Mouse (Mus musculus) left cerebral cortex, postnatal 14 days (tissue): ENCODE measurements around the gene Cx3cl1. TPM values are rescaled to one million over a fixed set of nuclear protein-coding genes. Genes with fewer than 3 reads are reported as not detected.

Experiments
- DNase-seq, 2 experiments: peaks; one replicate each; pipeline ENCODE4 v3.0.0; 2021 to 2022; ENCODE audit warnings: low spot score in 2 of 2, mixed read lengths in 1 of 2
- intact Hi-C: fragments of 180-260 bp; cut with DNase I; formaldehyde crosslinking; loops from one replicate; pipeline ENCODE4 v1.15.1; 2025
- long read RNA-seq, 2 experiments: library from polyadenylated mRNA; stranded (forward); transcript quantifications; one replicate each; pipeline ENCODE4 v2.0.0; 2021
- total RNA-seq, 2 experiments: library from RNA; stranded (reverse); gene quantifications; 2 replicates each; pipeline ENCODE4 v1.2.3; 2021

The Cx3cl1 gene
- total RNA-seq = 100 to 1,000 TPM; 664 to 689 TPM
- long read RNA-seq, experiment 1, transcript Cx3cl1-201 (3 exons, 3,315 nt) = major isoform, 480 of 978 reads
- long read RNA-seq, experiment 1, partial matches to known transcripts = 488 of 978 reads
- long read RNA-seq, experiment 1, other reads (novel, unspliced or antisense) = 5 of 978 reads
- long read RNA-seq, experiment 2, transcript Cx3cl1-201 (3 exons, 3,315 nt) = major isoform, 492 of 953 reads
- long read RNA-seq, experiment 2, partial matches to known transcripts = 3 of 953 reads
- long read RNA-seq, experiment 2, other reads (novel, unspliced or antisense) = 453 of 953 reads

GRCm38 (mm10) chr8:94771941-94772670, at the start of gene Cx3cl1:
Cx3cl1 (plus strand) TSS chr8:94772009.
- peak; percentile 91 to 94 for DNase-seq
- intact Hi-C loops = loop anchor here (2.0 to 5.0 kb wide), 2 partner anchors 40 to 67 kb away; partner anchors contain the start of gene Ccl17

DNA sequence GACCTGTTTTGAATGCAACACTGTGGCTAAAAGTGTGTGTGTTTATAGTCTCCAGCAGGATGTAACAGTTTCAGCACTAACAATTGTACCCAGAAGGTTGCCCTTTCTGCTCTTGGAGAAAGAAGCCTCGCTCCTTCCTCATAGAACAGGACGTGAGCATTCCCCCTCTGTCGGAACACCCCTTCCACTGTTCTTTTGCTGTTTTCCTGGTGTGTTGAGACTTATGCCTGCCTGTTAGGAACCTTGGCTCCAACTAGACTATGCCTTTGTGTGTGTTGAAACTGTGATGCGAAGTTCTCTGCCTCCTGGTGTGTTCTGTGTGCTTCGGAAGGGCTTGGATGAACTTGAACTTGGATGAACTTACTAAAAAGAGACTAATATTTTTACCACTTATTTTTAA, 45.8 kb upstream of the Cx3cl1 start:
- intact Hi-C loops = no loop called here
- DNase-seq = no peak

GRCm38 (mm10) chr8:94729301-94729700, 42.5 kb upstream of the Cx3cl1 start:
- no peak for DNase-seq

GRCm38 (mm10) chr8:94733821-94734465, 37.9 kb upstream of the Cx3cl1 start:
- intact Hi-C loops = no loop called here

More at GRCm38 (mm10) chr8:94729301-94729700, 42.5 kb upstream of the Cx3cl1 start:
- intact Hi-C loops = no loop called here

GRCm38 (mm10) chr8:94734735-94735350, 37.0 kb upstream of the Cx3cl1 start:
- intact Hi-C loops = no loop called here
- no peak for DNase-seq

More at GRCm38 (mm10) chr8:94733821-94734465, 37.9 kb upstream of the Cx3cl1 start:
- DNase-seq = peak in 1 of 2 experiments; percentile 28

- intact Hi-C loops = no loop called here
- DNase-seq = peak in 1 of 2 experiments; percentile 39
These were observed 36.2 kb upstream of the Cx3cl1 start for GRCm38 (mm10) chr8:94735426-94736094.

GRCm38 (mm10) chr8:94739829-94740228, 32.0 kb upstream of the Cx3cl1 start:
- no peak for DNase-seq
- intact Hi-C loops = no loop called here

DNA sequence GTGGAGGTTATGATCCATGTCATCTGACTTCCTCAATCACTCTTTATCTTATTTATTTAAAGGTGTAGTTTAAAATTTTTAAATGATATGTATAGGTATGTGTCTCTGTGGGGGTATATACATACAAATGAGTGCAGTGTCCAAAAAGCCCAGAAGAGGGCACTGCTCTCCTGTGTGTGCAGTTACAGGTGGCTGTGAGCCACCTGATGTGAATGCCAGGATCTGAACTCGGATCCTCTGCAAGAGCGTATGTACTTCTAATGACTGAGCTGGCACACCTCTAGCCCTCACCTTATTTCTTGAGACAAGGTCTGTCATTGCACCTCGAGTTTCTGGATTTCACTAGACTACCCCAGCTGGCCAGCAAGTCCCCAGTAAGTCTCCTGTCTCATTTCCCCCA, 31.2 kb upstream of the Cx3cl1 start:
- DNase-seq = no peak
- intact Hi-C loops = no loop called here

DNA sequence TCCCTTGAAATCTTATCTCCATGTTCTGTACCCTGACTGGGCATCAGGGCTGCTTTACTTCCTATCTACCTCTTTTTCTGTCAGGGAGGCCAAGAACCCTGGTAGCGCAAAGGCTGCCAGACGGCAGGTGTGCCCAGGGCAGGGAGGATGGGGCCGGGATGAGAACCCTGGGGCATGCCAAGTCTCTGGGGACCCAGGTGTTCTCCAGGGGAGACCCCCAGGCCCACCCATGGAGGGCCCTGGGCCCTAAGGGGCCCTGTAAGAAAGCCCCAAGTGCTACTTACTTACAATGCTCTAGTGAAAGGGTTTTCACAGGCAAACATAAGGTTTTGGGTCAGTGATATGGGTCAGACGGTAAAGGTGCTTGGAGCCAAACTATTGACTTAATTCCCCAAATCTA, 30.1 kb upstream of the Cx3cl1 start:
- intact Hi-C loops = no loop called here
- DNase-seq = no peak

- intact Hi-C loops = no loop called here
- DNase-seq = no peak
These were observed 27.3 kb upstream of the Cx3cl1 start for GRCm38 (mm10) chr8:94744484-94744883.

- intact Hi-C loops = no loop called here
- DNase-seq = no peak
These were observed 26.8 kb upstream of the Cx3cl1 start for GRCm38 (mm10) chr8:94744972-94745371.

- no peak for DNase-seq
- intact Hi-C loops = no loop called here
These were observed 26.2 kb upstream of the Cx3cl1 start, which contains the start of gene Ccl22 for GRCm38 (mm10) chr8:94745476-94746184. Ccl22 (plus strand) TSS chr8:94745590.

GRCm38 (mm10) chr8:94746832-94747231, 25.0 kb upstream of the Cx3cl1 start:
- DNase-seq = no peak
- intact Hi-C loops = no loop called here

DNA sequence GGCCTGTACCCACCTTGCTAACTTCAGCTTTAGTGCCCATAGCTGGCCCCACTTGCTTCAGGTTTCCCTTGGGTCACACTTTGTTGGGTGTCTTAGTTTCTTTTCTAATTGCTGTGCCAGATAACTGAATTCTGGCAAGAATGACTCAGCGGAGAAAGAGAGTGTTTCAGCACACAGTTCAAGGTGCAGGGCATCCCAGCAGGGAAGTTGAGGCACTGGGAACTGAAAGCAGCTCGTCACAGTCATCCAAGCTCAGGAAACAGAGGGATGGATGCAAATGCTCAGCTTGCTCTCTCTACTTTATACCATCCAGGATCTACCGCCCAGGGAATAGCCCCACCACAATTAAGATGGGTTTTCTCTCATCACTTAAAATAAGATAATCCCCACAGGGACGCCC, 23.4 kb upstream of the Cx3cl1 start:
- no peak for DNase-seq
- intact Hi-C loops = no loop called here

DNA sequence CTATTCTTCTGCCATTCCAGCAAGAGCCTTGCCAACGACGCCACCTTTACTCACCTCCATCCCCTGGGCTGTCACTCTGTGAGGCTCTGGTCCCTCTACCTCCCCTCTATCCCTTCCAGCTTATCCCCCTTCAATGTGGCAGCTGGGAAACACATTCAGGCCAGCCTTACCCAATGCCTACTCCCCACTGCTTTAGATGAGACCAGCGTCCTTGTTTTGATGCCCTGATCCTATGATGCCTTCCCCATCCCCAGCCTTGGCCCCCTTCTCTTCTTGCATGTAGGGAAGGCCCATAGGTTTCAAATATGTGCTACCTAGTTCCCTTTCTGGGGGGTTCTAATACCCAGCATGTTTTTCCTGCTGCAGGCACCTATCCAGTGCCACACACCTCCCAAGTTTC, 21.9 kb upstream of the Cx3cl1 start:
- no peak for DNase-seq
- intact Hi-C loops = no loop called here

DNA sequence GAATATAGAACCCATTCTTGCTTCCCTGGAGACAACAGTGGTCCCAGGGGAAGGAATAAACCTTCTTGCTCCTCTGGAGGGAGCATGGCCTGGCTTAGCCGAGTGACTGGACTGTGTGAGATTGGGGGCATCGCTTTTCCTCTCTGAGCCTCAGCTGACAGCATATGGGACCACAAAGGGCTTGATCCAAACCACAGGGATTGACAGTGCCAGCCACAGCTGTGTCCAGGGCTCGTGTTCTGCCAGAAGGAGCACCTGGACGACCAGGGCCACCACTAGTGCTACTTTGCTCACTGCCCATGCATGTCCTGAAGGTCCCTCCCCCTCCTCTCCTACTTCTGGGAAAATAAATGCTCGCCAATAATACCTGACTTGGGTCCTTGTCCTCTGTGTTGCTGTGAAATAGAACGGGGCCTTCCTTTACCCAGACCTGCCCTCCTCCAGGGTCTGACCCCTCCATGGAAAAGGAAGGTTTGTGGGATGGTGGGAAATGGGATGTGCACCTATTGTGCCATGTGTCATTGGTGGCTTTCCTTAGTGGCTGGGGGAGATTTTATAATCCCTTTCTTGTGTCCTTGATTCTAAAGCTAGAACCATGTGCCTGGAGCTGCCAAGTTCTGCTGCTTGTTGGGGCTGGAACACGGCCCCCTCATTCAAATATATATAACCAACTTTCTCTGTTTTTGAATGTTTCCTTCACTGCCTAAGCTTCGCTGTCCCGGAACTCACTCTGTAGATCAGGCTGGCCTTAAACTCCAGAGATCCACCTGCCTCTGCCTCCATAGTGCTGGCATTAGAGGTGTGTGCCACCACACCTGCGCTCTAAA, 20.6 kb upstream of the Cx3cl1 start:
- peak in 1 of 2 experiments; percentile 30 for DNase-seq
- intact Hi-C loops = no loop called here

- intact Hi-C loops = no loop called here
- DNase-seq = no peak
These were observed 17.8 kb upstream of the Cx3cl1 start for GRCm38 (mm10) chr8:94754006-94754405.

DNA sequence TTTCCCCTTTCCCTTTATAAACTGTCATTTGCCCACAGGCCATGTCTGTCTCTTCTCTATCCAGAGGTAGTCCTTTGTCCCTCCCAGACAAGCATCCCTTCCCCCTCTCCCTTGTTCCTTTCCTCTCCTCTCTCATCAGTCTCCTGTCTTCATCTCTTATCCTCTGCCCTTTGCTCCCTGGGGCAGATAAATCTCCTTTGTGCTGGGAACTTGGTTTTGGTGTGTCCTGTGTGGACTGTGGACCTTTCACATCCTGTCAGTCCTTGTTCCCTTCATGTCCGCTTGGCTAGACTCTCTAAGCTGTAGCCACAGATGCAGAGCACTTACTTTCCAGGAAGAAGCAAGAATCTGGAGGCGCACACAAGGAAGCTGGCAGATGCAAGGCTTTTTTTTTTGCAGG, 17.3 kb upstream of the Cx3cl1 start:
- intact Hi-C loops = no loop called here
- DNase-seq = no peak
